Mouse (Mus musculus) ES-E14 (cell line): ENCODE results near the gene Plxna1.

ENCODE experiments used
- CHD2 ChIP-seq: IDR thresholded peaks from 2 replicates; pipeline ENCODE4 v1.6.1; 2014; ENCODE audit warnings: mild to moderate bottlenecking, low read depth, low read length, inconsistent platforms
- HCFC1 ChIP-seq: IDR thresholded peaks from 2 replicates; pipeline ENCODE4 v1.6.1; 2012; ENCODE audit warnings: low read length, inconsistent platforms, borderline replicate concordance; ENCODE audit not compliant: insufficient read depth
- MAFK ChIP-seq: IDR thresholded peaks from 2 replicates; pipeline ENCODE4 v1.6.1; 2014; ENCODE audit warnings: mild to moderate bottlenecking, low read depth, low read length, inconsistent platforms; ENCODE audit not compliant: insufficient read depth
- ZNF384 ChIP-seq: IDR thresholded peaks from 2 replicates; pipeline ENCODE4 v1.6.1; 2012; ENCODE audit warnings: low read depth, low read length, inconsistent platforms

DNA sequence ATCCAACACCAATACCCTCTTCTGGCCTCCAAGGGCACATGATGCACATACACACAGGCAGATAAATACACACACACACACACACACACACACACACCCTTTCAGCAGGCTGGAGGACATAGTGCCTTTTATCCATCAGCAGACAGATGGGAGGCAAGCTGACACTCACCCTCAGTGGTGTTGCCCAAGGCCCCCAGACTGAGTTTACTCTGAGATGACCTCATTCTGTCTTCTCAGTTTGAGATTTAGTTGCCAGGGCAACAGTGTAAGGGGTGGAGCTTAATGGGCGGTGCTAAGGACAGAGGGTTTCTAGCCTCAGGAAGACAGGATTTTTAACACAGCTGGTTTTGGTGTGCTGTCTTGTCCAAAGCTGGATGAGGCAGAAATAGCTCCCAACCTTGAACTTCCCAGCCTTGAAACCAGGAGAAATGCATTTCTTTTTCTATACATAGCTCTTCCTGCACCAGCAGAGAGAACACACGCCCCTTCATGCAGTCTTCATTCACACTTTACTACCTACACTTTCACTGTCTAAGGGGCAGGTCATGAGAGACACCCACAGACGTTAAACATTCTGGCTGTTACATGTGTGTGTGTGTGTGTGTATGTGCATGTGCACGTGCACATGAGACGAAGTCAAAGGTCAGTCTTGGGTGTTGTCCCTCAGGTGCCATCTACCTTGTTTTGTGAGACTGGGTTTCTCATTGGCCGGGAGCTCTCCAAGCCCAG is 75.6 kb downstream of the Plxna1 start:
- no peak for TF ChIP-seq MAFK
- no peak for TF ChIP-seq HCFC1
- no peak for TF ChIP-seq ZNF384
- TF ChIP-seq CHD2, result no peak
